Mouse (Mus musculus) E14TG2a.4 (cell line): Measurements from ENCODE around the gene Gpsm3.
A peak's percentile ranks its signal among the peaks of the same experiment; 100 is the strongest.

ENCODE experiments used
- H3K27me3 ChIP-seq: 2 replicates; pipeline ENCODE4 v1.6.1; 2014; ENCODE audit warnings: low read length, control low read depth; ENCODE audit not compliant: insufficient read depth
- H3K36me3 ChIP-seq: 2 replicates; pipeline ENCODE4 v1.6.1; 2014; ENCODE audit warnings: low read length, control low read depth; ENCODE audit not compliant: insufficient read depth
- H3K4me1 ChIP-seq: replicated peaks from 2 replicates; pipeline ENCODE4 v1.6.1; 2014; ENCODE audit warnings: low read depth, low read length, control low read depth
- H3K4me3 ChIP-seq: replicated peaks from 2 replicates; pipeline ENCODE4 v1.5.1; 2014; ENCODE audit warnings: mild to moderate bottlenecking, low read length
- H3K9me3 ChIP-seq: 2 replicates; pipeline ENCODE4 v1.6.1; 2014; ENCODE audit warnings: low read length, control low read depth
- CTCF ChIP-seq: conservative IDR thresholded peaks from 2 replicates; pipeline ENCODE4 v1.5.1; 2014; ENCODE audit warnings: low read length
- NANOG ChIP-seq: IDR thresholded peaks from 2 replicates; pipeline ENCODE4 v1.6.1; 2014; ENCODE audit warnings: borderline replicate concordance, low read length, mixed read lengths
- POU5F1 ChIP-seq: IDR thresholded peaks from 2 replicates; pipeline ENCODE4 v1.6.1; 2014; ENCODE audit warnings: low read length, borderline replicate concordance

Gpsm3 gene

GRCm38 (mm10) chr17:34601796-34602195 is 12.2 kb downstream of the Gpsm3 start:
- Histone ChIP-seq H3K4me3 (no peak overlapping the region), H3K9me3 (no peaks in the 10 kb centered on the region)
- TF ChIP-seq CTCF = no peak
- no peak for TF ChIP-seq NANOG
- TF ChIP-seq POU5F1 = no peak

GRCm38 (mm10) chr17:34603375-34604060 is 13.9 kb downstream of the Gpsm3 start, which contains the start of gene Rnf5:
Rnf5 (minus strand) TSS chr17:34603690.
- peaks cover 41% of the 10 kb centered on the region for H3K36me3 ChIP-seq
- peak; percentile 19; the same call in 1 of the 2 replicates for TF ChIP-seq NANOG
- no peak for TF ChIP-seq POU5F1
- H3K27me3 ChIP-seq = no peaks in the 10 kb centered on the region
- H3K4me1 ChIP-seq = peaks cover 69% of the 10 kb centered on the region
- H3K9me3 ChIP-seq = no peaks in the 10 kb centered on the region
- H3K4me3 ChIP-seq = peak within 1 kb of the TSS; percentile 91

More at GRCm38 (mm10) chr17:34601796-34602195, 12.2 kb downstream of the Gpsm3 start:
- Histone ChIP-seq H3K36me3 (peaks cover 28% of the 10 kb centered on the region), H3K27me3 (no peaks in the 10 kb centered on the region), H3K4me1 (peaks cover 66% of the 10 kb centered on the region)

- no peaks in the 10 kb centered on the region for H3K27me3 ChIP-seq
- no peak for TF ChIP-seq CTCF
- no peak for TF ChIP-seq POU5F1
- no peak for TF ChIP-seq NANOG
- H3K4me3 ChIP-seq = peak within 1 kb of the TSS; percentile 91
- no peaks in the 10 kb centered on the region for H3K9me3 ChIP-seq
- H3K36me3 ChIP-seq = peaks cover 44% of the 10 kb centered on the region
- peaks cover 69% of the 10 kb centered on the region for H3K4me1 ChIP-seq
Measured at GRCm38 (mm10) chr17:34604061-34604508, 14.5 kb downstream of the Gpsm3 start, which contains the start of gene Agpat1. Agpat1 (plus strand) TSS chr17:34604262.

GRCm38 (mm10) chr17:34604511-34605237 is 15.1 kb downstream of the Gpsm3 start:
- no peak for TF ChIP-seq NANOG
- TF ChIP-seq CTCF = no peak
- no peak for TF ChIP-seq POU5F1

GRCm38 (mm10) chr17:34605609-34606008 is 16.0 kb downstream of the Gpsm3 start:
- Histone ChIP-seq H3K4me3 (peak overlapping the region; percentile 87), H3K9me3 (no peaks in the 10 kb centered on the region), H3K27me3 (no peaks in the 10 kb centered on the region), H3K36me3 (peaks cover 41% of the 10 kb centered on the region), H3K4me1 (peaks cover 68% of the 10 kb centered on the region)
- no peak for TF ChIP-seq NANOG

More at GRCm38 (mm10) chr17:34604511-34605237, 15.1 kb downstream of the Gpsm3 start:
- Histone ChIP-seq H3K27me3 (no peaks in the 10 kb centered on the region), H3K4me3 (peak overlapping the region; percentile 87), H3K9me3 (no peaks in the 10 kb centered on the region), H3K36me3 (peaks cover 44% of the 10 kb centered on the region), H3K4me1 (peaks cover 68% of the 10 kb centered on the region)

GRCm38 (mm10) chr17:34606186-34607039 is 16.8 kb downstream of the Gpsm3 start:
- Histone ChIP-seq H3K9me3 (no peaks in the 10 kb centered on the region), H3K4me1 (peaks cover 73% of the 10 kb centered on the region), H3K36me3 (peaks cover 41% of the 10 kb centered on the region), H3K27me3 (no peaks in the 10 kb centered on the region), H3K4me3 (peak overlapping the region; percentile 87)
- no peak for TF ChIP-seq POU5F1
- no peak for TF ChIP-seq CTCF

- H3K36me3 ChIP-seq = peaks cover 48% of the 10 kb centered on the region
- no peaks in the 10 kb centered on the region for H3K27me3 ChIP-seq
- TF ChIP-seq POU5F1 (no peak), NANOG (no peak), CTCF (no peak)
- H3K4me1 ChIP-seq = peaks cover 74% of the 10 kb centered on the region
- H3K4me3 ChIP-seq = no peak overlapping the region
- no peaks in the 10 kb centered on the region for H3K9me3 ChIP-seq
Measured at GRCm38 (mm10) chr17:34607997-34608396, 18.4 kb downstream of the Gpsm3 start.

- Histone ChIP-seq H3K4me3 (0 out of 2 replicates have a peak overlapping the region, but pooled peaks have one; percentile 4), H3K36me3 (peaks cover 78% of the 10 kb centered on the region), H3K4me1 (peaks cover 91% of the 10 kb centered on the region), H3K27me3 (no peaks in the 10 kb centered on the region), H3K9me3 (no peaks in the 10 kb centered on the region)
- TF ChIP-seq NANOG (no peak), POU5F1 (no peak), CTCF (no peak)
Measured at GRCm38 (mm10) chr17:34611050-34611449, 21.4 kb downstream of the Gpsm3 start.
